Mouse (Mus musculus) testis, postnatal 14 days (tissue): Measurements from ENCODE around the gene Tbl1x.
"Not testable (repeated sequence)": the region's sequence is repeated elsewhere in the genome, so short reads cannot be mapped to it uniquely, and the experiment has no call there.

Experiments used
- DNase-seq: peaks from one replicate; pipeline ENCODE4 v3.0.0; 2021; ENCODE audit warnings: low spot score

The Tbl1x gene

DNA sequence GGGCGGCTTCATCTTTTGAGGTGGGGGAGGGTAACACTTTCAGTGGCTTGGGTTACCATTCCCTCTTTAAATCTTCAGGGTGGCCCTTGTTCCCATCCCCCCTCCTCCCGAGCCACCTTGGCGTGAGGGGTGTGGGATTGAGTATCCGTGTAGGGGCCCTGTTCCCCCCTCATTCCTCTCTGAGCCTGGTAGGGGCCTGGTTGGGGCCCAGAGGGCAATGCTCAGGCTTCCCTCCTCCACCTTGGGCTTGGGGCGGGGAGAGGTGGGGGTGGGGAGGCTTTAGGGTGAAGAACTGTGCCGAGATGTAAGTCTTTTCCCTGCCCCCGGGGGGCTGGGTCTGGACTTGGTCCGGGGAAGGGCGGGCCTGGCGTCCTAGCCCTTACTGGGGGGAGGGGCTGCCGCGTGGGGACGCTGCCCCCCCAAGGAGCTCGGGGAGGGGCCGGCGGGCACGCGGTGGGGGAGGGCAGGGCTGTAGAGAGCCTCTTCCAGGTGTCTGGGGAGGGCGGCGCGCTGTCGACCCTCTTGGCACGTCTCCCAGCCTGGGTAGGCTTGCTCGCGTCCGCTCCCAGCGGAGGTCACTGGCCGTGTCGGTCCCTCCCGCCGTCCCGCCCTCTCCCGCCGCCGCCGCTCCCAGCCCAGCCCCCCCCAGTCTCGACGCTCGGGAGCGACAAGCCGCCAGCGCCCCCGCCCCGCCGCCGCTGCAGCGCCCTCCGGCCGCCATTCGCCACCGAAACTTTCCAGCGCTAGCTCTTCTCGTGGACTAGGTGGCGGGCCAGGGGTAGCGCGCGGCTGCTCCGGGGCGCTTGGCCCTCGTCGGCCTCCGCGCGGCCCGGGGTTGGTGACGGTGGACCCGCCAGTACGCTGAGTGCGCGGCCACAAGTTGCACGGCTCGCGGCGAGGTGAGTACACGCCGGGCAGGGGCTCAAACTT is at the start of gene Tbl1x:
Tbl1x (plus strand) TSS at position 643 of the 930 bp plus-strand sequence.
- DNase-seq = peak; percentile 83

GRCm38 (mm10) chrX:77469216-77469615 is 41.6 kb upstream of the Tbl1x start:
- no peak for DNase-seq

DNA sequence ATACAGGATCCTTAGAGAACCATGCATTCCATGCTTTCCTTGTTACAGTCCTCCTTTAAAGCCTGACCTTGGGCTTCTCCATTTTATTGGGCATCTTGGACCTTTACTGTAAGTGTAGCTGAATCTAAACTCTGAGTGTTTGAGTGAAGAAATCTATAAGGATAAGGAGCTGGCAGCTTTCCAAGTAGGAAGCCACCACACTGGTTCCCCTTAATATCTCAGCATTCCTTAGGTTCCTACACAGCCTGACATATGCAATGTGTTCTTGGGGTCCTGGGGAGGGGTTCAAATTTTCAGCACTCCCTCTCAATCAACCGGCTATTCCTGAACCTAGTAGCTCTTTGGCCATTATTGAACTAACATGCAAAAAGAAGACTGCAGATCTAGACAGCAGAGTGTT is 38.0 kb upstream of the Tbl1x start:
- DNase-seq = no peak

GRCm38 (mm10) chrX:77473511-77473910 is 37.3 kb upstream of the Tbl1x start:
- DNase-seq = no peak

- DNase-seq = no peak
Measured at GRCm38 (mm10) chrX:77474551-77474950, 36.3 kb upstream of the Tbl1x start.

DNA sequence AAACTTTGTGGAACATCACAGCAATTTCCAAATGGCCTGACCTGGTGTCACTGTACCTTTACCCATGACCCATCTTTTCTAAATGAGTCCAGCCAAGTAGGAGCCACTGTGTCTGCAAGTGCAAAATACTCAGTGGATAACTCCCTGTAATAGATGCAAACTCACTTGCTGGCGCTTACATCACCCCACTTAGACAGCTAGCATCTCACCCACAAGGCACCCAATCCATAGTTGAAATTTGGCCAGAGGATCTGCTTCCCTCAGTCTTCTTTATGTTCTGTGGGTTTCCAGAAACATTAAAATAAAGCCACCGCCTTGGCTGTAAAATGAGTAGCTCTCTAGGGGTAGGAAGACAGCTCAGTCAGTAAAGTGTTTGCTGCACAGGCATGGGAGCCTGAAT is 33.3 kb upstream of the Tbl1x start:
- DNase-seq = no peak

GRCm38 (mm10) chrX:77487922-77488799 is 22.7 kb upstream of the Tbl1x start:
- peak; percentile 11 for DNase-seq

DNA sequence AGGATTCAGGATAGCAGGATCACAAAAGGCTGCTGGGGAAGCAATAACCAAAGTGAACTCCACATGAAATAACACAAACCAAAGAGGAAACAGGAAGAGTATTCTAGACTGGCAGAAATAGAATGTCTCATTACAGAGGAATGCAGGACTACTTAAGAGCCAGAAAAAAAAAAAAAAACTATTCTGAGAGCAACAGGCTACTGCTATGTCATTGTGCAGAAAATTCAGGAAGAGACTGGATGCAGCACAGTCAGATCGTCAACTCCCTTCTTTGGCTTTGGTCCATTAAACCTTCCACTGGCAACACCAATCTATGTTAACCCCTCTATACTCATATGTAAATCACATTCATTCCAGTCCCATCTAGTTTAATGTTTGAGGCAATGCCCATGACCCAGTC is 20.7 kb upstream of the Tbl1x start:
- no peak for DNase-seq

DNA sequence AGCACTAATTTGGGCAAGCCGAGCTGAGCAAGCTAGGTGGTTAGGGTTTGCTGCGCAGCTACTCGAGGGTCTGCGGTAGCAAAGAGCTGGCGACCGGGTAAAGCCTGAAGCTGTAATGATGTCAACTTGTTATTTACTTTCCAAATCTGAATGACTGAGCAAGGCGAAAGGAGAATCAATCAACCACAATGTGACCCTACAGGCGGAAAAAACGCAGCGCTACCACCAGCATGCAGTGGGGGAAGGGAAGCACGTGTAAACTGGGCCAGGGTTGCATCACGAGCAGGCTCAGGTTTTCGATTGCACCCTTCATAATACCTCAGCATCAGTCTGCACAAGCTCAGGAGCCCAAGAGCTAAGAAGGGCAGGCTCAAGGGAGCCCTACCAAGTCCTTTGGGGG is 1.7 kb upstream of the Tbl1x start:
- DNase-seq = peak; percentile 82

DNA sequence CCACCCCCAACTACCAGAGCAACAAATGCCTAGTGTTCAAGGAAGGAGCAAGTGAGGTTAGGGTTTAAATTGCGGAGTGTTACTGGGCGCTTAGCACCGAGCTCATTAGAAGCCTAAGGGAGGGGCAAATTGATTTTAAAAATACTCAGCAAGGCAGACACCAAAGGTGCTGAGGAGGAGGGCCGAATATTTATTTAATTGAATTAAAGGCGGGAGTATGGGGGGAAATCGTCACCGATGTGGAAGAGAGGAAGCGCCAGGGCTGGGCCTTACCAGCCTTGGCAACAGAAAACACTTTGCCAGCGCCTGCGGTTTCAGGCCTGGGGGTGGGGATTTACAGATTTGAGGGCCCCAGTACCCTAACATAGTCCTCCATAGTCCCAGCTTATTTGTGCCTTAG is 1.0 kb upstream of the Tbl1x start:
- peak; percentile 6 for DNase-seq

- peak; percentile 32 for DNase-seq
Measured at GRCm38 (mm10) chrX:77511301-77511993, 634 bp downstream of the Tbl1x start.

- DNase-seq = no peak
Measured at GRCm38 (mm10) chrX:77511994-77512485, 1.2 kb downstream of the Tbl1x start.

- DNase-seq = no peak
Measured at GRCm38 (mm10) chrX:77517274-77518085, 6.7 kb downstream of the Tbl1x start.

- DNase-seq = no peak
Measured at GRCm38 (mm10) chrX:77518929-77519328, 8.1 kb downstream of the Tbl1x start.

- DNase-seq = no peak
Measured at GRCm38 (mm10) chrX:77522842-77523375, 12.1 kb downstream of the Tbl1x start.

DNA sequence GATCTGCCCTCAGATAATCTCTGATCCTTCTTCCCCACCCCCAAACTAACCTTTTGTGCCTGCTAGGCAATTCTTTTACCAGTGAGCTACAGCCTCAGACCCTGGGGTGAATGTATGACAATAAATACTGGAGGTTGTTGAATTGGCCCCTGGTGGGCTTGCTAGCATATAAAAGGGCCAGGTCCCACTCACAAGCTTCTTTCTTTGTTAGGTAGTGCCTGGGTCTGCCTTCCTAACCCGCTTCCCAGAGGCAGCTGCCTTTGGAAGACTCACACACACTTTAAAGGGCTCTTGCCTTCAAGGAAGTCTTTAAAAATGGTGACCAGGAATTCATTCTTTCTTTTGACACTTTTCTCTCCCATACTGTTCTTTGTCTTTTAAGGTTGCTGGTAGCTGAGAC is 14.4 kb downstream of the Tbl1x start:
- DNase-seq = no peak

DNA sequence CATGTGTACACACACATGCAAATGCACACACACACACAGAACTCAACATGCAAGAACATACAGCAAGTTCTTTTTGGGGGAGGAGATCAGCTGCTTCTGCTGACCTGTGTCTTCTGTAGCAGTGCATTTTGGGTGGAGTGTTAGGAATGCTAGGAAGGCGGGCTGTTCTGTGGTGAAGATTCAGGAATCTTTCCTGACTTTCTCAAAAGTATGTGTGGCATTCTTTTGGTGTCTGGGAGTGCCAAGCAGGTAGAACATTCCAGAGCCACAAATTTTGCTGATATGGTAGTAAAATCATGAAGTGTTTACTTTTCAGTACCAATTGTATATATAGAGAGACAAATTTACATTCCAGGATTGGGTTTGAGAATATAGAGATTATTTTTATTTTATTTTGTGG is 17.6 kb downstream of the Tbl1x start:
- DNase-seq = no peak

DNA sequence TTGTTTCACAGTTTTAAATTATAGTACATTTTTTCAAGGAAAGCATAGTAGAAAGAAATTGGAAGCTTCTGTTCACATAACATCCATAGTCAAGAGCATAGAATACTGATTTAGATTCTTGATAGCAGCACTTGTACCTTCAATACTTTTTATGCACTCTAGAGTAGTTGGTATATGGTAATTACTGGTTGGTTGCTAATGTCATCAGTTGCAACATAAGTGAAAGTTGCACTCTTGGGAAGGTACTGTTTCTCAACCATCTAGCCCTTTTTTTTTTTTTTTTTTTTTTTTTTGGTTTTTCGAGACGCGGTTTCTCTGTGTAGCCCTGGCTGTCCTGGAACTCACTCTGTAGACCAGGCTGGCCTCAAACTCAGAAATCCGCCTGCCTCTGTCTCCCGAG is 20.2 kb downstream of the Tbl1x start:
- DNase-seq = no peak

DNA sequence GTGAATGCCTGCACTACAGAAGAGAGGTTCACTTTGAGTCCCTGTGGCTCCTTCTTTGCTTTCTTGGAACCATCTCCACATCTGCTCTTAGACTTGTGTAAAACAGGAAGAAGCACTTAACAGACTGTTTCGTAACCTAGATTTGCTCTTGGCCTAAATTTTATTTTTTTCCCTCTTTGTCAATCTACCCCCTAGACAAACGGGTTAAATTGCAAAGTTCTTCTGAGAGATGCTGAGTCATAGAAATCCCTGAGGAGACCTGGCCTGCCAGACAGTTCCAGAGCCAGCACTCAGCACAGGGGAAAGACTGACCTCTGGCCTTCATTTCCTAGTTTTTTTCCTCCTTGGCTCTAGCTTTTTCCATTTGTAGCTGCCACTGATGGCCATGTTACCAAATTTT is 23.1 kb downstream of the Tbl1x start:
- DNase-seq = no peak

DNA sequence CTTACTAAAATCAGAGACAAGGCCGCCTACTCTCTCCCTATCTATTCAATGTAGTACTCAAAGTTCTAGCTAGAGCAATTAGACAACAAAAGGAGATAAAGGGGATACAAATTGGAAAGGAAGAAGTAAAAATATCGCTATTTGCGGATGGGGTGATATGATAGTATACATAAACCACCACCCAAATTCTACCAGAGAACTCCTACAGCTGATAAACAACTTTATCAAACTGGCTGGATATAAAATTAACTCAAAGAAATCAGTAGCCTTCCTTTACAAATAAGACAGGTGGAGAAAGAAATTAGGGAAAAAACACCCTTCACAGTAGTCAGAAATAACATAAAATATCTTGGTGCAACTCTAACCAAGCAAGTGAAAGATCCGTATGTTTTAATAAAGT is 29.0 kb downstream of the Tbl1x start:
- not testable (repeated sequence) for DNase-seq

- no peak for DNase-seq
Measured at GRCm38 (mm10) chrX:77544003-77544402, 33.2 kb downstream of the Tbl1x start.
